Mouse (Mus musculus) leukemia stem cell, adult 10-12 weeks (primary cell): ENCODE results near the gene Gm4340. TPM values are rescaled to one million over a fixed set of nuclear protein-coding genes. Genes with fewer than 3 reads are reported as not detected.

ENCODE experiments used
- polyA plus RNA-seq: library from polyadenylated mRNA; stranded (reverse); fragments of >175 nt; gene quantifications from 2 replicates; pipeline ENCODE4 v1.2.3, GENCODE M21; 2012; ENCODE audit warnings: low replicate concordance

Gene Gm4340
- not detected in 2 replicates for polyA plus RNA-seq

DNA sequence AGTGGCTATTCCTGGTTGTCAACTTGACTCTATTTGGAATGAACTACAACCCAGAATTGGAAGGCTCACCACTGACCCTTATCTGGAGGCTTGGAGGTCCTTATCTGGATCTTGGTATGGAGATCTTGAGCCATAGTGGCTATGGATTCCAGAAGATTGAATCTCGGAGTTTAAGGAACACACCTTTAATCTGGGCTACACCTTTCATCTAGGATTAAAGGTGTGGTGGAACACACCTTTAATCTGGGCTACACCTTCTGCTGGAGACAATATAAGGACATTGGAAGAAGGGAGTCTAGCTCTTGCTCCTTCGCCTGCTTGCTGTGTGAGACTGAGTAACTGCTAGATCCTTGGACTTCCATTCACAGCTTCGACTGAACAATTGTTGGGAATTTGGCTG lies at the start of gene Gm4340:
Gene Gm4340, plus strand, starts transcription at position 301 of the 400 bp plus-strand sequence.

DNA sequence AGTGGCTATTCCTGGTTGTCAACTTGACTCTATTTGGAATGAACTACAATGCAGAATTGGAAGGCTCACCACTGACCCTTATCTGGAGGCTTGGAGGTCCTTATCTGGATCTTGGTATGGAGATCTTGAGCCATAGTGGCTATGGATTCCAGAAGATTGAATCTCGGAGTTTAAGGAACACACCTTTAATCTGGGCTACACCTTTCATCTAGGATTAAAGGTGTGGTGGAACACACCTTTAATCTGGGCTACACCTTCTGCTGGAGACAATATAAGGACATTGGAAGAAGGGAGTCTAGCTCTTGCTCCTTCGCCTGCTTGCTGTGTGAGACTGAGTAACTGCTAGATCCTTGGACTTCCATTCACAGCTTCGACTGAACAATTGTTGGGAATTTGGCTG lies 42.6 kb upstream of the Gm4340 start, which contains the start of gene Gm6763:
Gene Gm6763, plus strand, starts transcription at position 301 of the 400 bp plus-strand sequence.

DNA sequence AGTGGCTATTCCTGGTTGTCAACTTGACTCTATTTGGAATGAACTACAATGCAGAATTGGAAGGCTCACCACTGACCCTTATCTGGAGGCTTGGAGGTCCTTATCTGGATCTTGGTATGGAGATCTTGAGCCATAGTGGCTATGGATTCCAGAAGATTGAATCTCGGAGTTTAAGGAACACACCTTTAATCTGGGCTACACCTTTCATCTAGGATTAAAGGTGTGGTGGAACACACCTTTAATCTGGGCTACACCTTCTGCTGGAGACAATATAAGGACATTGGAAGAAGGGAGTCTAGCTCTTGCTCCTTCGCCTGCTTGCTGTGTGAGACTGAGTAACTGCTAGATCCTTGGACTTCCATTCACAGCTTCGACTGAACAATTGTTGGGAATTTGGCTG lies 34.1 kb upstream of the Gm4340 start, which contains the start of gene Gm8764:
Gene Gm8764, plus strand, starts transcription at position 301 of the 400 bp plus-strand sequence.

DNA sequence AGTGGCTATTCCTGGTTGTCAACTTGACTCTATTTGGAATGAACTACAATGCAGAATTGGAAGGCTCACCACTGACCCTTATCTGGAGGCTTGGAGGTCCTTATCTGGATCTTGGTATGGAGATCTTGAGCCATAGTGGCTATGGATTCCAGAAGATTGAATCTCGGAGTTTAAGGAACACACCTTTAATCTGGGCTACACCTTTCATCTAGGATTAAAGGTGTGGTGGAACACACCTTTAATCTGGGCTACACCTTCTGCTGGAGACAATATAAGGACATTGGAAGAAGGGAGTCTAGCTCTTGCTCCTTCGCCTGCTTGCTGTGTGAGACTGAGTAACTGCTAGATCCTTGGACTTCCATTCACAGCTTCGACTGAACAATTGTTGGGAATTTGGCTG lies 25.6 kb upstream of the Gm4340 start, which contains the start of gene Gm21304:
Gene Gm21304, plus strand, starts transcription at position 301 of the 400 bp plus-strand sequence.

DNA sequence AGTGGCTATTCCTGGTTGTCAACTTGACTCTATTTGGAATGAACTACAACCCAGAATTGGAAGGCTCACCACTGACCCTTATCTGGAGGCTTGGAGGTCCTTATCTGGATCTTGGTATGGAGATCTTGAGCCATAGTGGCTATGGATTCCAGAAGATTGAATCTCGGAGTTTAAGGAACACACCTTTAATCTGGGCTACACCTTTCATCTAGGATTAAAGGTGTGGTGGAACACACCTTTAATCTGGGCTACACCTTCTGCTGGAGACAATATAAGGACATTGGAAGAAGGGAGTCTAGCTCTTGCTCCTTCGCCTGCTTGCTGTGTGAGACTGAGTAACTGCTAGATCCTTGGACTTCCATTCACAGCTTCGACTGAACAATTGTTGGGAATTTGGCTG lies 17.1 kb upstream of the Gm4340 start, which contains the start of gene Gm21312:
Gene Gm21312, plus strand, starts transcription at position 301 of the 400 bp plus-strand sequence.

DNA sequence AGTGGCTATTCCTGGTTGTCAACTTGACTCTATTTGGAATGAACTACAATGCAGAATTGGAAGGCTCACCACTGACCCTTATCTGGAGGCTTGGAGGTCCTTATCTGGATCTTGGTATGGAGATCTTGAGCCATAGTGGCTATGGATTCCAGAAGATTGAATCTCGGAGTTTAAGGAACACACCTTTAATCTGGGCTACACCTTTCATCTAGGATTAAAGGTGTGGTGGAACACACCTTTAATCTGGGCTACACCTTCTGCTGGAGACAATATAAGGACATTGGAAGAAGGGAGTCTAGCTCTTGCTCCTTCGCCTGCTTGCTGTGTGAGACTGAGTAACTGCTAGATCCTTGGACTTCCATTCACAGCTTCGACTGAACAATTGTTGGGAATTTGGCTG lies 8.6 kb upstream of the Gm4340 start, which contains the start of gene Gm20765:
Gene Gm20765, plus strand, starts transcription at position 301 of the 400 bp plus-strand sequence.

Other genes starting within 250 kb of the Gm4340 start
- not detected in 2 replicates for gene Gm21293, start 51.1 kb upstream of the Gm4340 start, polyA plus RNA-seq
- gene Gm6763, start 42.5 kb upstream of the Gm4340 start, polyA plus RNA-seq = not detected in 2 replicates
- not detected in 2 replicates for gene Gm8764, start 34.0 kb upstream of the Gm4340 start, polyA plus RNA-seq
- not detected in 2 replicates for gene Gm21304, start 25.5 kb upstream of the Gm4340 start, polyA plus RNA-seq
- gene Gm21312, start 17.0 kb upstream of the Gm4340 start, polyA plus RNA-seq = not detected in 2 replicates
- gene Gm20765, start 8.5 kb upstream of the Gm4340 start, polyA plus RNA-seq = not detected in 2 replicates